Mouse (Mus musculus) forebrain, postnatal 0 days (tissue): ENCODE data around the gene Slc29a3. TPM values are rescaled to one million over a fixed set of nuclear protein-coding genes. Genes with fewer than 3 reads are reported as not detected.

ENCODE experiments used
- ATAC-seq: fragments of 200-750 bp; cut with Nextera tagmentation; 2 replicates; pipeline ENCODE4 v1.8.0; 2017; ENCODE audit warnings: mild to moderate bottlenecking, moderate library complexity
- DNase-seq: peaks from one replicate; pipeline ENCODE4 v3.0.0-alpha.2; 2015
- H3K27ac ChIP-seq: fragments of 300-500 bp; sonication (generic); 2 replicates; pipeline ENCODE4 v1.5.1; 2014; ENCODE audit warnings: low read depth, mild to moderate bottlenecking, antibody characterized with exemption, low read length, moderate library complexity, mixed read lengths
- H3K27me3 ChIP-seq: fragments of 300-500 bp; sonication (generic); 2 replicates; pipeline ENCODE4 v1.6.1; 2014; ENCODE audit warnings: mild to moderate bottlenecking, low read length, mixed read lengths; ENCODE audit not compliant: insufficient read depth
- H3K36me3 ChIP-seq: fragments of 300-500 bp; sonication (generic); 2 replicates; pipeline ENCODE4 v1.6.1; 2014; ENCODE audit warnings: mild to moderate bottlenecking, moderate library complexity; ENCODE audit not compliant: insufficient read depth
- H3K4me1 ChIP-seq: fragments of 300-500 bp; sonication (generic); 2 replicates; pipeline ENCODE4 v1.6.1; 2014; ENCODE audit warnings: antibody characterized with exemption; ENCODE audit not compliant: insufficient read depth
- H3K4me2 ChIP-seq: fragments of 300-500 bp; sonication (generic); 2 replicates; pipeline ENCODE4 v1.6.1; 2014; ENCODE audit warnings: low read depth, mild to moderate bottlenecking, moderate library complexity
- H3K4me3 ChIP-seq: fragments of 300-500 bp; sonication (generic); 2 replicates; pipeline ENCODE4 v1.5.1; 2014; ENCODE audit warnings: low read depth, low read length, mixed read lengths
- H3K9ac ChIP-seq: fragments of 300-500 bp; sonication (generic); 2 replicates; pipeline ENCODE4 v1.6.1; 2014; ENCODE audit warnings: mild to moderate bottlenecking
- H3K9me3 ChIP-seq: fragments of 300-500 bp; sonication (generic); 2 replicates; pipeline ENCODE4 v1.6.1; 2016; ENCODE audit warnings: low read length
- CTCF ChIP-seq: sonication (generic); IDR thresholded peaks from 2 replicates; pipeline ENCODE4 v1.5.1; 2016; ENCODE audit warnings: antibody characterized with exemption, control low read depth, low read depth
- WGBS: fragments of 180-500 bp; shearing (Covaris S2); extraction: QIAGEN DNeasy Blood & Tissue Kit; methylation state at CpG from one replicate; pipeline ENCODE4 v1.1.7; 2014; 5-methylcytosine and 5-hydroxymethylcytosine counted together
- polyA plus RNA-seq: library from polyadenylated mRNA; unstranded; fragments of >200 nt; fragmentation: Nextera tagmentation; extraction: Ambion mirVana; gene quantifications from 2 replicates; pipeline ENCODE4 v1.2.1, GENCODE M21; 2015
- total RNA-seq: library from RNA; depleted of rRNA; stranded (reverse); fragments of >200 nt; gene quantifications from 2 replicates; pipeline ENCODE4 v1.2.3, GENCODE M21; 2014

Slc29a3 gene
- total and polyA plus RNA-seq, 2 experiments from 2014 or later, result 9.3 to 11.6 TPM

GRCm38 (mm10) chr10:60739619-60740363 lies 12.8 kb downstream of the Slc29a3 start:
- no peaks in the 10 kb centered on the region for H3K27me3 ChIP-seq
- H3K9ac ChIP-seq, result no peak overlapping the region
- no peaks in the 10 kb centered on the region for H3K9me3 ChIP-seq

GRCm38 (mm10) chr10:60737886-60738640 lies 14.5 kb downstream of the Slc29a3 start:
- Histone ChIP-seq H3K9ac (no peak overlapping the region), H3K36me3 (no peaks in the 10 kb centered on the region), H3K27me3 (no peaks in the 10 kb centered on the region), H3K27ac (no peak overlapping the region), H3K9me3 (no peaks in the 10 kb centered on the region), H3K4me1 (no peaks in the 10 kb centered on the region), H3K4me3 (no peak overlapping the region), H3K4me2 (no peak overlapping the region)
- TF ChIP-seq CTCF, result no peak
- 80% methylated on average over 8 of the region's 9 CpGs for WGBS
- DNase-seq (no peak), ATAC-seq (no peak)

More at GRCm38 (mm10) chr10:60739619-60740363, 12.8 kb downstream of the Slc29a3 start:
- DNase-seq (no peak), ATAC-seq (no peak)
- 87% methylated on average over 4 of the region's 4 CpGs for WGBS
- no peaks in the 10 kb centered on the region for H3K4me1 ChIP-seq
- no peak overlapping the region for H3K4me3 ChIP-seq
- TF ChIP-seq CTCF, result no peak
- no peak overlapping the region for H3K4me2 ChIP-seq
- no peaks in the 10 kb centered on the region for H3K36me3 ChIP-seq
- no peak overlapping the region for H3K27ac ChIP-seq

- WGBS, result 76% methylated on average over 11 of the region's 11 CpGs
- DNase-seq, result no peak
- no peak for ATAC-seq
- Histone ChIP-seq H3K9ac (no peak overlapping the region), H3K9me3 (no peaks in the 10 kb centered on the region), H3K27me3 (no peaks in the 10 kb centered on the region), H3K4me3 (no peak overlapping the region), H3K36me3 (no peaks in the 10 kb centered on the region), H3K4me1 (peaks cover 2% of the 10 kb centered on the region; the same call in 1 of the 2 replicates), H3K4me2 (no peak overlapping the region), H3K27ac (no peak overlapping the region)
- TF ChIP-seq CTCF, result no peak
Measured at GRCm38 (mm10) chr10:60737169-60737728, 15.3 kb downstream of the Slc29a3 start.

GRCm38 (mm10) chr10:60735737-60736136 lies 16.9 kb downstream of the Slc29a3 start:
- no peak overlapping the region for H3K4me2 ChIP-seq
- no peak overlapping the region for H3K27ac ChIP-seq
- H3K9ac ChIP-seq, result no peak overlapping the region
- no peaks in the 10 kb centered on the region for H3K27me3 ChIP-seq
- WGBS, result 91% methylated on average over 1 of the region's 1 CpGs
- H3K9me3 ChIP-seq, result no peaks in the 10 kb centered on the region
- DNase-seq (no peak), ATAC-seq (no peak)
- H3K4me1 ChIP-seq, result peaks cover 6% of the 10 kb centered on the region; the same call in 1 of the 2 replicates
- no peak overlapping the region for H3K4me3 ChIP-seq
- H3K36me3 ChIP-seq, result no peaks in the 10 kb centered on the region
- no peak for TF ChIP-seq CTCF

DNA sequence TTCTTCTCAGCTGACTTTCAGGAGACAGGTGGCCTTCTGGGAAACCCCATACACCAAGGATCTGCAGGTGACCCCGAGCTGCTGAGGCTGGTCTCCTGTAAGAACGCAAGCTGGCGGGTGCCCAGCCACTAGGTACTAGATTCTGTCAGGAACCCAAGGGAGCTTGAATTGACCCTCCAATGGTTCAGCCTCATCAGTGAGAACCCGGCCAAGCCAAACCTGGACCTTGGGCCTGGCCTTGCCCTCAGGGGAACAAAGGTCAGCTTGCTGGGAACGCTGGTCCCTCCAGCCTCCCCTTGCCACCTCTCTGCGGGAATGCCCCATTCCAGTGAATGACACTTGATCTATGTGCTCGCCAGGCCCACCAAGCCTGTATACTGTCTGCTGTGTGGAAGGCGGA lies 19.1 kb downstream of the Slc29a3 start:
- DNase-seq (no peak), ATAC-seq (no peak)
- Histone ChIP-seq H3K27ac (no peak overlapping the region), H3K27me3 (no peaks in the 10 kb centered on the region), H3K9me3 (no peaks in the 10 kb centered on the region), H3K9ac (no peak overlapping the region), H3K4me2 (no peak overlapping the region), H3K36me3 (no peaks in the 10 kb centered on the region), H3K4me3 (no peak overlapping the region), H3K4me1 (peaks cover 6% of the 10 kb centered on the region; the same call in 1 of the 2 replicates)
- 84% methylated on average over 8 of the region's 8 CpGs for WGBS
- no peak for TF ChIP-seq CTCF

DNA sequence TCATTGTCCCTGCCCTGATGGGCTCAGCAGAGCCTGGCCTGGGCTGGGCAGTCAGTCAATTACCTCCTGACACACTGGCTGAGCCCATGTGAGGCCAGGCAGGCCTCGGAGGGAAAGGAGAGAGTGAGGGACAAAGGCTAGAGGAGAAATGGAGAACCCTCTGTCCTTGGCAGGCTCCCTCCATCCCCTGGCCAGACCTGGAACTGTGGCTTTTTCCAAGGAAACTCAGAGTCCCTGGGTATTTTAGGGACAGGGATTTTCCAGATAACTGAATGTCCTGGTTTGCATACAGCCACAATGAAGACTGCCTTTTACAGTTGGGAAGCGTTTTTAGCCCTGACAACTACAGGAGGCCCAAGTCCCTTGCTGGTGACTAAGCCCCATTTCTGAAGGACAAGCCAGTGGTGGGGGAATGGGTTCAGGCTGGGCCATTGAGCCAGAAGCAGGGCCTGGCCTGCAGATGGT lies 20.2 kb downstream of the Slc29a3 start:
- Histone ChIP-seq H3K4me1 (peaks cover 6% of the 10 kb centered on the region; the same call in 1 of the 2 replicates), H3K9ac (0 out of 2 replicates have a peak overlapping the region, but pooled peaks have one; percentile 18), H3K9me3 (no peaks in the 10 kb centered on the region), H3K4me2 (no peak overlapping the region), H3K27ac (peak overlapping the region; percentile 68), H3K27me3 (no peaks in the 10 kb centered on the region), H3K4me3 (no peak overlapping the region), H3K36me3 (no peaks in the 10 kb centered on the region)
- no peak for DNase-seq
- ATAC-seq, result peak; percentile 24
- no peak for TF ChIP-seq CTCF
- 22% methylated on average over 2 of the region's 2 CpGs for WGBS
